Mouse (Mus musculus) embryonic fibroblast, embryonic 13.5 days (primary cell): ENCODE data around the gene Acvr1b. TPM values are rescaled to one million over a fixed set of nuclear protein-coding genes. Genes with fewer than 3 reads are reported as not detected.

Source experiments
- H3K27ac ChIP-seq: 2 replicates; pipeline ENCODE4 v1.5.1; 2012; ENCODE audit warnings: low read length, control low read depth, inconsistent platforms; ENCODE audit not compliant: insufficient read depth
- H3K4me1 ChIP-seq: 2 replicates; pipeline ENCODE4 v1.6.1; 2011; ENCODE audit warnings: low read length; ENCODE audit not compliant: control insufficient read depth, insufficient read depth
- H3K4me3 ChIP-seq: 2 replicates; pipeline ENCODE4 v1.5.1; 2011; ENCODE audit warnings: mild to moderate bottlenecking, control low read depth, low read length; ENCODE audit not compliant: insufficient read depth
- CTCF ChIP-seq: IDR thresholded peaks from 2 replicates; pipeline ENCODE4 v1.5.1; 2011; ENCODE audit warnings: mild to moderate bottlenecking, control low read depth, low read length, moderate library complexity, borderline replicate concordance; ENCODE audit not compliant: insufficient read depth
- POLR2A ChIP-seq: IDR thresholded peaks from 2 replicates; pipeline ENCODE4 v1.6.1; 2011; ENCODE audit warnings: low read depth, mild to moderate bottlenecking, control low read depth, low read length, moderate library complexity
- polyA plus RNA-seq: library from polyadenylated mRNA; stranded (reverse); fragments of >200 nt; gene quantifications from 2 replicates; pipeline ENCODE4 v1.2.4, GENCODE M21; 2011; ENCODE audit warnings: low read depth; ENCODE audit not compliant: missing spikeins, insufficient read length

The Acvr1b gene
- polyA plus RNA-seq, 1 experiment = 9.7 TPM

DNA sequence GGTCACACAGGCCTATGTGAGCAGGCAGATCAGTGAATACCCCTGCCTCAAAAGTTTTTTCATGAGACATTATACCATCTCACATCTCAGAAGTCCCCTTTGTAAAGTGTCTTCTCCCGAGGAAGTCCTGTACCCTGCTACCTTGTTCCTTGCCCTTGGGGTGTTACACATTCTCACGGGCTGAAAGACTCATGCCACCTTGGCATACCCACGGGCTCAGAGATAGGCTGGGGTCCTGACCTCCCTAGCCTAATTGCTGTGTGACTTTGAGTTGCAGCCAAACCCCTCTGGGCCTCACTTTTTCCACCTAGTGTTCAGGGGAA is 79.7 kb downstream of the Acvr1b start:
- H3K27ac ChIP-seq = no peak overlapping the region
- H3K4me1 ChIP-seq = peaks cover 3% of the 10 kb centered on the region
- no peak for TF ChIP-seq CTCF

DNA sequence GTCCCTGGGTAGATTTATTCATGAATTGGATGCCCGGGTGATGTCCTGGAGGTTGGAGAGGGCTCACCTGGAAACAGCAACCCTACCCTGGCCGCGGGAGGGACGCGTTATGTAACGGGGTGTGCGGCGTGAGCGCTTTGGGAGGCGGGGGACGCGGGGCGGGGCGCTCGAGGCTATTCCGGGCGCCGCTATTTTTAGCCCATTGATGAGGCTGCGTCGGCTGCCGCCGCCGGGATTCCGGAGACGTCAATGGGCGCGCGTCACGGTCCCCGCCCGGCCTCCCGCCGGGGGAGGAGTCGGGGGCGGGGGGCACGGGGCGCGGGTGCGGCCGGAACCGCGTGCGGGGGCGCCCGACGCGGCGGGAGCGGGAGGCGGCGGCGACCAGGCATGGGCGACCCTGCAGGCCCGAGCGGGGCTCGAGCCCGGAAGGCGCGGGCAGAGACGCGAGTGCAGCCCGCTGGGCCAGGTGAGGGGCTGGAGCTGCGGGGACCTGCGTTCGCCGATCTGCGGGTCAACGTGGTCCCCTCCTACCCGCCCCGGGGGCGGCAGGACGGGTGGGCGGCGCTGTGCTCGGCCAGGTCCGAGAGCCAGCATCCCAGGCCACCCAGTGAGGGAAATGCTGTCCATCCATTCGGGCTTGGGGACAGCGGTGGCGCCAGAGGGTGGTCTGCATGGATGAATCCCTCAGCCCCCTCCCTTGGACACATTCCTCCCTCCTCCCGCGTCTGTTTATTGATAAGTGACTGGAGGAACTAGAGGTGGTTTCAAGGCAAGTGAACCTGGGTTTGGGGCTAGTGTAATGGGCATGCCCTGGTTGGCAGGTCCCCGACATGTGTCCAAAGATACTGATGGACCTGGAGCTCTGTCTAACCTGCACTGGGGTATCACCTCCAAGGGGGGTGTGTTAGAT is 80.3 kb downstream of the Acvr1b start, which contains the start of gene Nr4a1:
TSS of gene Nr4a1 (plus strand) at position 384 of the 910 bp plus-strand sequence.
- Histone ChIP-seq H3K27ac (no peak within 1 kb of the TSS), H3K4me3 (peak within 1 kb of the TSS; percentile 63), H3K4me1 (peaks cover 3% of the 10 kb centered on the region)
- TF ChIP-seq CTCF (no peak), POLR2A (peak; percentile 44; the same call in 1 of the 2 replicates)

More for the DNA sequence above, 79.7 kb downstream of the Acvr1b start:
- peak overlapping the region; percentile 23 for H3K4me3 ChIP-seq

DNA sequence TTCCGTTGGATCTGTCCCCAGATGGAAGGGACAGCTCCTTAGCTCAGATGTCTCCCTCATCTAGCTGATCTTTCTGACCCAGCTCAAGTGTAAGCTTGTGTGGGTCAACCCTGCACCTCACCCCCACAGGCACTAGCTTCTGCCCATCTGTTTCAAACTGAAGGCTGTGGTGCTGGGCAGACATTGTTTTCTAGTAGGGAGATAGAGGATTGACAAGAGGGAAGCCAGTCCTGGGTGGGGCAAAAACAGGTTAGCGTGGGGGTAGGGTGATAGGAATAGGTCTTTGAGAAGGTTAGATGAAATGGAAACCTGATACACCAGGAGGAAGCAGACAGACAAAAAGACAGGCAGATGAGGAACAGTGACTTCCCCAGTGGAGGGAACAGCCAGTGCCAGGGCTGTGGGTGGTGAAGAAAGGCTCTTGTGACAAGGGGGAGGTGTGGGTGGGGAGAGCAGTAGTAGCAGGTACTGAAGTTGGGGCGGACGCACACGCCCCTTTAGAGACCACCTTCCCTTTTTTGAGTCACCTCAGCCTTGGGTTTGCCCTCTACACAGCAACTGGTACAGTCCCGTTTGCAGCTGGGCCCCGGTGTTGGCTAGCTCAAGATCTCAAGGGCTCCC is 82.1 kb downstream of the Acvr1b start:
- peaks cover 3% of the 10 kb centered on the region; the same call in 1 of the 2 replicates for H3K4me1 ChIP-seq
- TF ChIP-seq CTCF (no peak), POLR2A (no peak)
- no peak overlapping the region for H3K27ac ChIP-seq
- H3K4me3 ChIP-seq = no peak overlapping the region

DNA sequence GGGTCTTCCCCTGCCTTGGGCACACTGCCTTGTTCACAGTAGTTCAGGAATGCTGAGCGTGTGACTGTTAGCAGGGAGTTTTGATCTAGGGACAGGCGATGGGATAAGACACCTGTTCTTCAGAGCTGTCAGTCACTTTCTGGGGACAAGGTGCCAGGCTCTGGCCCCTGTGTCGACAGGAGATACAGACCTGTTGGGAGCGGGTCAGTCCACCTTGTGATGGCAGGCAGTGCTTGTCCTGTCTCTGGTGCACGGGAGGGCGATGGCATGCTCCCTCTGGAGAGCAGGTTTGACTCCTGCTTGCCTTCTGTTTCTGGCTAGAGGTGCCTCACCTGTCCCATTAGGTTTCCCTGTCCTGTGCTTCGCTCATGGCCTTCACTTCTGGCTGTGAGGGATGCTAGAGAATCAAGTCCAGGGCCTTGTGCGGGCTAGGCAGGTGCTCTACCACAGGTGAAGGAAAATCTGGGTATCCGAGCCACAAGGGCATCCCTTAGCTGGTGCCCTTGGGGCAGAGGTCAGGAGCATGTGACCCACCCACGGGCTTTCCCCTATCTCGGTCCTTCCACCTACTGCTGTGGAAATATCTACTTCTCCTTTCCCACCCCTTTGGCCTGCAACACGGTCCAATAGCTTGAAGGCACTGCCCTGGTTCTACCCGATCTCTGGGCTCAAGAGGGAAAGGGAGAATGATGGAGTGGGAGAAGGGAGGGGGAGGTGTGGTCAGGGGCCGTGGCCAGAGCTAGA is 82.8 kb downstream of the Acvr1b start:
- Histone ChIP-seq H3K4me3 (no peak overlapping the region), H3K4me1 (peaks cover 3% of the 10 kb centered on the region; the same call in 1 of the 2 replicates), H3K27ac (no peak overlapping the region)
- TF ChIP-seq CTCF = no peak

DNA sequence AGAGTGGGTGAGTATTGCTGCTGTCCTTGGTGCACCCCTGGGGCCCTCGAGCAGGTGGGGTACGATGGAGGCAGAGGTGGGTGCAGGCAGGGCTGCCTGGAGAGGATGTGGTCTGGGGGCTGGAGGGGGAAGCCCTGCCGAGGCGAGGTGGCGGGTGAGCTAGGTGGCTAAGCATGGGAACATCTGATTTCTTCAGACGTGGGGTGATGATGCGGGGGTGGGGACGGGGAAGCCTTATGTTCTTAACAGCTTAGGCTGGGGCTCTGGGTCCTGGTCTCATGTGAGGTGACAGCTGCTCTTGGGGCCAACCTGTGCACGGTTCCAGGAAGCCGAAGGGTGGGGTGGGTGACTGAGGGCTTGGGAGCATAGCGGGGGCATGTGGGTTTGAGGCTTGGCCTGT is 84.6 kb downstream of the Acvr1b start:
- TF ChIP-seq POLR2A (no peak), CTCF (no peak)

DNA sequence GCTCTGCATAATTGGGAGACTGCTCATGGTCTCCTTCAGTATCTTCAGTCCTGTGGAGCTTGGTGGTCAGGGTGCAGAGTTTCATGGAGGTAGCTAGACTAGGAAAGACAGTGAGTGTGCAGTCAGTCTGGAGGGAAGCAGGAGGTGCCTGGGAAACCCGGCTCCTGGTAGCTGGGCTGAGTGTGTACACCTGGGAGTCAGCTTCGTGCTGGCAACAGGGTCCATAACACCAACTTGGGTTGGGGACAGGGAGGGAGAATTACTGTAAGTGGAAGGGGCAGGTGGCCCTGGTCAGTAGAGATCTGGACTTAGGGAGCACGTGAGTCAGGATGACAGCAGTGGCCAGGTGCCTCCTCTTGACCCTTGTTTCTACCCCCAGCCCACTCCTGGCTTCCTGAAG is 86.1 kb downstream of the Acvr1b start:
- TF ChIP-seq CTCF = no peak
- no peak for TF ChIP-seq POLR2A
- H3K27ac ChIP-seq = no peak overlapping the region
- H3K4me3 ChIP-seq = no peak overlapping the region
- H3K4me1 ChIP-seq = no peaks in the 10 kb centered on the region

More for the DNA sequence above, 84.6 kb downstream of the Acvr1b start:
- Histone ChIP-seq H3K27ac (no peak overlapping the region), H3K4me1 (peaks cover 3% of the 10 kb centered on the region; the same call in 1 of the 2 replicates), H3K4me3 (no peak overlapping the region)

DNA sequence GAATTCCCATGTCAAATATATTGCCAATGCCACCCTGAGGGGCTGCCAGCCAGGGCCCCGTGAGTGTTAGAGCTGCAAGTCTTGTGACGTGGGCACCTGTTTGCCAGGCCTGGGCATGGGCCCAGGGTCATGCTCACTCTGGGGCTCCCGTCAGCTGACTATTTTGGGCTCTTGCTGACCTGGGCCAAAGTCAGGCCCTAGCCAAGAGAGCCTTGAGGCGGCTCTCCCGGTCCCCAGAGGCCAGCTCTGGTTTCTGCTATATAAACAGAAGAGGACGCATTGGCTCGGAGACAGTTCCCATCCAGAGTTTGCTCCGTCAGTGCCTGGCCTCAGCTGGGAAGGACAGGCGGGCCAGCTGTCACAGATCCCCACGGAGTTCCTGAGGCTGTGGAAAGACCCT is 86.5 kb downstream of the Acvr1b start:
- no peak for TF ChIP-seq POLR2A
- no peak for TF ChIP-seq CTCF
- no peaks in the 10 kb centered on the region for H3K4me1 ChIP-seq
- H3K27ac ChIP-seq = no peak overlapping the region
- no peak overlapping the region for H3K4me3 ChIP-seq

DNA sequence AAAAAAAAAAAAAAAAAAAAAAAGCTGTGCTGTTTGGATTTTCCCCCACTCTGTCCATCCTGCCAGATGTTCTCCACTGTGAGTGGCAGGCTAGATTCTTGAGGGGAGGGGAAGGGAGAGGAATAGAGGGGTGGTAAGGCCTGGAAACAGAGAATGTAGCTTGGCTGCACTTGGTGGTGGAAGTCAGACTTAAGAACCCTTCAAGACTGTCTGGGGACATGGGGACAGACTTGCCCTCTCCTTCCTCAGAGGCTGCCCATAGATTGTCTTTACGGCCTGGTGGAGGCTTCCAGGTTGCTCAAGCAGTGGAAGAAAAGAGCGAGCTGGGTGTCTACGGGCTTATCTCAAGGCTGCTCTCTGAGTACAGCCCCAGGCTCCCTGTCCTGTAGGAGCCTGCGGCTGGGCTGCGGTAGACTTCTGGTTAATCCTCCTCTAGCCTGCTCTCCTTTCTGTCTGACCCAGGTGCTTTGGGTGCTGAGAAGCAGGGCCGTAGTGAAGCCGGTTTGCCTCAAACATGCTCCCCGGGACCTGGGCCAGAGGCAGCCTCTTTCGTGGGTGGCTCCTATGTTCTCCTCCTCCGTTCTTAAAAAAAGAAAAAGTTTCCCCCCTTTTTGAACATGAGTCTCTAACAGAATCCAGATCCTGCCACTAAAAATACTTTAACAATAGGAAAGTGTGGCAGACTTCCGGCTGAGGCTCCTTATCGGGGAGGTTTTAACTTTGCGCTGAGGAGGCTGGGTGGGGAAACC is 87.2 kb downstream of the Acvr1b start:
- TF ChIP-seq CTCF (no peak), POLR2A (no peak)
- 0 out of 2 replicates have a peak, but pooled peaks cover under 1% of the 10 kb centered on the region for H3K4me1 ChIP-seq
- H3K27ac ChIP-seq = peak overlapping the region; percentile 38
- H3K4me3 ChIP-seq = no peak overlapping the region

DNA sequence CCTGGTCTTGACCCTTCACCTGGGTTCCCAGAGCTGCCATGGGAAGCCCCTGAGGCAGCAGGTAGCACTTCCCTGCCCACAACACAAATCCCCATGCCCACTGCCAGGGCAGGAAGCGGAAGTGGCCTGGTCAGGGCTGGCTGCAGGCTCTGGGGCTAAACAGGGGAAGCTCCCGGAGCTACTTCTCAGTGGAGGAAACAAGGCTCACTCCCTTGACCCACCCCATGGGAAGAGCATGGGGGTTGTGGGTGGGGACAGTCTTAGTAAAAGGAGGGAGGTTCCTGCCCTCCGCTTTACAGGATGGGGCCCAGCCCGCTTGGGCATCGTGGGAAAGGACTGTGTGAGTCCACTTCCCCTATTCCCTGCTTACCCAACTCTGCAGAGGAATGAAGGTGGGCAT is 88.6 kb downstream of the Acvr1b start:
- Histone ChIP-seq H3K4me1 (0 out of 2 replicates have a peak, but pooled peaks cover 2% of the 10 kb centered on the region), H3K27ac (no peak overlapping the region), H3K4me3 (no peak overlapping the region)
- TF ChIP-seq CTCF = no peak
- TF ChIP-seq POLR2A = no peak

Other genes with a start within 250 kb of the Acvr1b start
- not detected in 2 replicates for gene Gm47841, start 126.7 kb upstream of the Acvr1b start, polyA plus RNA-seq
- 1.3 and 1.4 TPM in 2 replicates for gene Fignl2, start 95.5 kb upstream of the Acvr1b start, polyA plus RNA-seq
- not detected in 2 replicates for gene Ankrd33, start 58.3 kb upstream of the Acvr1b start, polyA plus RNA-seq
- gene Acvrl1, start 45.5 kb upstream of the Acvr1b start, polyA plus RNA-seq = 11.7 and 13.0 TPM in 2 replicates
- gene Grasp, start 50.1 kb downstream of the Acvr1b start, polyA plus RNA-seq = 9.0 and 9.3 TPM in 2 replicates
- 60.9 and 68.2 TPM in 2 replicates for gene Nr4a1, start 80.2 kb downstream of the Acvr1b start, polyA plus RNA-seq
- 20.4 and 21.3 TPM in 2 replicates for gene Atg101, start 110.2 kb downstream of the Acvr1b start, polyA plus RNA-seq
- not detected in 2 replicates for gene 6030408B16Rik, start 119.1 kb downstream of the Acvr1b start, polyA plus RNA-seq
- 2.2 and 2.4 TPM in 2 replicates for gene Krt80, start 196.1 kb downstream of the Acvr1b start, polyA plus RNA-seq
- gene Krt7, start 237.0 kb downstream of the Acvr1b start, polyA plus RNA-seq = 0.98 and 1.8 TPM in 2 replicates